Mouse (Mus musculus) liver, embryonic 11.5 days (tissue): Measurements from ENCODE around the gene Glmp. TPM values are rescaled to one million over a fixed set of nuclear protein-coding genes. Genes with fewer than 3 reads are reported as not detected.
"Not testable (repeated sequence)": the region's sequence is repeated elsewhere in the genome, so short reads cannot be mapped to it uniquely, and the experiment has no call there.

ENCODE experiments used
- ATAC-seq: fragments of 200-750 bp; cut with Nextera tagmentation; replicated peaks from 2 replicates; pipeline ENCODE4 v1.8.0; 2017; ENCODE audit warnings: moderate number of reproducible peaks, mild to moderate bottlenecking, moderate TSS enrichment, moderate library complexity; ENCODE audit not compliant: low FRiP score
- DNase-seq: peaks from one replicate; pipeline ENCODE4 v3.0.0-alpha.2; 2017; ENCODE audit warnings: low spot score
- H3K27ac ChIP-seq: fragments of 300-500 bp; sonication (generic); 2 replicates; pipeline ENCODE4 v1.5.1; 2014; ENCODE audit warnings: mild to moderate bottlenecking, low read depth, low read length, control low read depth
- H3K27me3 ChIP-seq: fragments of 300-500 bp; sonication (generic); replicated peaks from 2 replicates; pipeline ENCODE4 v1.6.1; 2014; ENCODE audit warnings: low read length, mixed read lengths; ENCODE audit not compliant: control insufficient read depth, insufficient read depth
- H3K36me3 ChIP-seq: fragments of 300-500 bp; sonication (generic); 2 replicates; pipeline ENCODE4 v1.6.1; 2014; ENCODE audit warnings: mild to moderate bottlenecking, low read length, moderate library complexity, mixed read lengths; ENCODE audit not compliant: control insufficient read depth, insufficient read depth
- H3K4me1 ChIP-seq: fragments of 300-500 bp; sonication (generic); replicated peaks from 2 replicates; pipeline ENCODE4 v1.6.1; 2014; ENCODE audit warnings: low read length, mixed read lengths; ENCODE audit not compliant: control insufficient read depth, insufficient read depth
- H3K4me2 ChIP-seq: fragments of 300-500 bp; sonication (generic); 2 replicates; pipeline ENCODE4 v1.6.1; 2014; ENCODE audit warnings: mild to moderate bottlenecking, control low read depth, moderate library complexity
- H3K4me3 ChIP-seq: fragments of 300-500 bp; sonication (generic); 2 replicates; pipeline ENCODE4 v1.5.1; 2014; ENCODE audit warnings: low read depth, low read length, control low read depth
- H3K9ac ChIP-seq: fragments of 300-500 bp; sonication (generic); 2 replicates; pipeline ENCODE4 v1.6.1; 2014; ENCODE audit warnings: low read depth, low read length, control low read depth
- H3K9me3 ChIP-seq: fragments of 300-500 bp; sonication (generic); 2 replicates; pipeline ENCODE4 v1.6.1; 2016; ENCODE audit warnings: low read length, inconsistent platforms, mixed read lengths; ENCODE audit not compliant: control insufficient read depth
- WGBS: fragments of 180-500 bp; shearing (Covaris S2); extraction: QIAGEN DNeasy Blood & Tissue Kit; methylation state at CpG from one replicate; pipeline ENCODE4 v1.1.7; 2014; 5-methylcytosine and 5-hydroxymethylcytosine counted together
- polyA plus RNA-seq: library from polyadenylated mRNA; unstranded; fragments of >200 nt; fragmentation: Nextera tagmentation; extraction: Ambion mirVana; gene quantifications from 2 replicates; pipeline ENCODE4 v1.2.1, GENCODE M21; 2014

Glmp gene
- polyA plus RNA-seq: 111 and 113 TPM in 2 replicates

GRCm38 (mm10) chr3:88324951-88325405 lies at the start of gene Glmp:
Gene Glmp (plus strand): TSS chr3:88325023.
- peak within 1 kb of the TSS; percentile 86 for H3K4me2 ChIP-seq
- H3K27ac ChIP-seq: peak within 1 kb of the TSS; percentile 2; the same call in 1 of the 2 replicates
- peak; percentile 62 for DNase-seq
- peak within 1 kb of the TSS; percentile 61 for H3K9ac ChIP-seq
- H3K9me3 ChIP-seq: no peaks in the 10 kb centered on the region
- H3K36me3 ChIP-seq: peaks cover 28% of the 10 kb centered on the region
- H3K27me3 ChIP-seq: no peaks in the 10 kb centered on the region
- peaks cover 7% of the 10 kb centered on the region for H3K4me1 ChIP-seq
- H3K4me3 ChIP-seq: peak within 1 kb of the TSS; percentile 69
- peak; percentile 83 for ATAC-seq
- WGBS: 3% methylated on average over 10 of the region's 10 CpGs

GRCm38 (mm10) chr3:88276121-88276520 lies 48.7 kb upstream of the Glmp start:
- no peak overlapping the region for H3K9ac ChIP-seq
- H3K27ac ChIP-seq: no peak overlapping the region
- no peak overlapping the region for H3K4me2 ChIP-seq
- no peak overlapping the region for H3K4me3 ChIP-seq
- ATAC-seq (no peak), DNase-seq (no peak)
- no peaks in the 10 kb centered on the region for H3K9me3 ChIP-seq
- H3K4me1 ChIP-seq: no peaks in the 10 kb centered on the region
- no peaks in the 10 kb centered on the region for H3K36me3 ChIP-seq
- 76% methylated on average over 2 of the region's 2 CpGs for WGBS
- H3K27me3 ChIP-seq: no peaks in the 10 kb centered on the region

- Histone ChIP-seq H3K4me3 (no peak overlapping the region), H3K4me2 (no peak overlapping the region), H3K9ac (no peak overlapping the region), H3K27me3 (no peaks in the 10 kb centered on the region), H3K4me1 (no peaks in the 10 kb centered on the region), H3K27ac (no peak overlapping the region), H3K9me3 (no peaks in the 10 kb centered on the region), H3K36me3 (no peaks in the 10 kb centered on the region)
- WGBS: 40% methylated on average over 7 of the region's 7 CpGs
- DNase-seq (no peak), ATAC-seq (no peak)
Observed at GRCm38 (mm10) chr3:88276529-88277143, 48.2 kb upstream of the Glmp start.

GRCm38 (mm10) chr3:88280035-88280434 lies 44.8 kb upstream of the Glmp start:
- 85% methylated on average over 2 of the region's 2 CpGs for WGBS
- Histone ChIP-seq H3K27ac (no peak overlapping the region), H3K4me1 (no peaks in the 10 kb centered on the region), H3K4me2 (no peak overlapping the region), H3K9ac (no peak overlapping the region), H3K27me3 (no peaks in the 10 kb centered on the region), H3K9me3 (no peaks in the 10 kb centered on the region), H3K36me3 (no peaks in the 10 kb centered on the region), H3K4me3 (no peak overlapping the region)
- ATAC-seq (no peak), DNase-seq (no peak)

GRCm38 (mm10) chr3:88281141-88281916 lies 43.5 kb upstream of the Glmp start:
- not testable (repeated sequence) for DNase-seq, H3K9ac ChIP-seq, H3K36me3 ChIP-seq, H3K9me3 ChIP-seq, H3K27me3 ChIP-seq, H3K4me2 ChIP-seq, ATAC-seq, H3K4me1 ChIP-seq, H3K4me3 ChIP-seq, H3K27ac ChIP-seq
- 73% methylated on average over 11 of the region's 11 CpGs for WGBS

DNA sequence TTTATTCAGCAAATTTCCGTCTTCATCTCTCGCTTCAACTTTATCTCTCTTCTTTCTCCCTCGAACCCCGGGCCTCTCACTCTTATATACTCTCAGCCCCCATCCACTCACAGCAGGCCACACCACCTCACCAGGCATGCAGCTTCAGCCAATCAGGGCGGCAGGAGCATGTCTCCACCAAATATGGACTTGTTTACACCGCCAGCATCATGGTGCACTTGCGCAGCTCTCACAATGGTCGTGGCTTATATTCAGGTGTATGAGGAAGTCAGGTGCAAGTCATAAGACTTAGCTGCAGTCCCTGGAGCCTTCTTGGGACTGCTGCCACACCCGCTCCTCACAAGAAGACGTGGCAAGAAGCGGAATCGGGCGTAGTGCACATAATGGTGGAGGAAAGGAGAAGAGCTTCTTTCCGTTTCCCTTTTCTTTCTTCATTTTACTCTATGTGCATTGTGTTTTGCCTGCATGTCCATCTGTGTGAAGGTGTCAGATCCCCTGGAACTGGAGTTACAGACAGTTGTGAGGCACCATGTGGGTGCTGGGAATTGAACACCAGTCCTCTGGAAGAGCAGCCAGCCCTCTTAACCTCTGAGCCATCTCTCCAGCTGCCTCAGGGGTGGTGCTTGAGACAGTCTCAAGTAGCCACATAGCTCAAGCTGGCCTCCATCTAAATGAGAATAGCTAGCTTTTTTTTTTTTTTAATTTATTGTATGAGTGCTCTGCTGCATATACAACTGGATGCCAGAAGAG lies 39.8 kb upstream of the Glmp start:
- DNase-seq, H3K27me3 ChIP-seq, H3K9me3 ChIP-seq, H3K4me3 ChIP-seq, H3K36me3 ChIP-seq, H3K4me1 ChIP-seq, H3K9ac ChIP-seq, H3K27ac ChIP-seq, H3K4me2 ChIP-seq, ATAC-seq: not testable (repeated sequence)
- WGBS: 94% methylated on average over 14 of the region's 14 CpGs

DNA sequence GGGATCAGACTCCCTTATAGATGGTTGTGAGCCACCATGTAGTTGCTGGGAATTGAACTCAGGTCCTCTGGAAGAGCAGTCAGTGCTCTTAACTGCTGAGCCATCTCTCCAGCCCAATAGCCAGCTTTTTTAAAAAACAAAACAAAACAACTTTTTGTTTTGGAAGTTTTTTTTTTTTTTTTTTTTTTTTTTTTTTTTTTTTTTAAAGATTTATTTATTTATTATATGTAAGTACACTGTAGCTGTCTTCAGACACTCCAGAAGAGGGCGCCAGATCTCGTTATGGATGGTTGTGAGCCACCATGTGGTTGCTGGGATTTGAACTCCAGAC lies 39.3 kb upstream of the Glmp start:
- H3K4me2 ChIP-seq, DNase-seq, H3K4me3 ChIP-seq, H3K36me3 ChIP-seq, H3K9me3 ChIP-seq, H3K27ac ChIP-seq, H3K4me1 ChIP-seq, ATAC-seq, H3K27me3 ChIP-seq, H3K9ac ChIP-seq: not testable (repeated sequence)
- WGBS: no CpG with 5 or more reads among the region's 2 CpGs

- Histone ChIP-seq H3K9ac (no peak within 1 kb of the TSS), H3K4me1 (no peaks in the 10 kb centered on the region), H3K36me3 (no peaks in the 10 kb centered on the region; the same call in 1 of the 2 replicates), H3K4me2 (no peak within 1 kb of the TSS), H3K27me3 (no peaks in the 10 kb centered on the region), H3K9me3 (no peaks in the 10 kb centered on the region), H3K4me3 (no peak within 1 kb of the TSS), H3K27ac (no peak within 1 kb of the TSS)
- ATAC-seq (no peak), DNase-seq (no peak)
- 96% methylated on average over 4 of the region's 4 CpGs for WGBS
Observed at GRCm38 (mm10) chr3:88287110-88287509, 37.7 kb upstream of the Glmp start, which contains the start of gene Gm38392. Gene Gm38392 (minus strand): TSS chr3:88287210.
